Mouse (Mus musculus) retina, postnatal 7 days (tissue): ENCODE measurements around the gene 4933424G06Rik.

ENCODE experiments used
- DNase-seq: peaks from one replicate; pipeline ENCODE4 v3.0.0-alpha.2; 2012; ENCODE audit warnings: low read depth, low spot score

The 4933424G06Rik gene

DNA sequence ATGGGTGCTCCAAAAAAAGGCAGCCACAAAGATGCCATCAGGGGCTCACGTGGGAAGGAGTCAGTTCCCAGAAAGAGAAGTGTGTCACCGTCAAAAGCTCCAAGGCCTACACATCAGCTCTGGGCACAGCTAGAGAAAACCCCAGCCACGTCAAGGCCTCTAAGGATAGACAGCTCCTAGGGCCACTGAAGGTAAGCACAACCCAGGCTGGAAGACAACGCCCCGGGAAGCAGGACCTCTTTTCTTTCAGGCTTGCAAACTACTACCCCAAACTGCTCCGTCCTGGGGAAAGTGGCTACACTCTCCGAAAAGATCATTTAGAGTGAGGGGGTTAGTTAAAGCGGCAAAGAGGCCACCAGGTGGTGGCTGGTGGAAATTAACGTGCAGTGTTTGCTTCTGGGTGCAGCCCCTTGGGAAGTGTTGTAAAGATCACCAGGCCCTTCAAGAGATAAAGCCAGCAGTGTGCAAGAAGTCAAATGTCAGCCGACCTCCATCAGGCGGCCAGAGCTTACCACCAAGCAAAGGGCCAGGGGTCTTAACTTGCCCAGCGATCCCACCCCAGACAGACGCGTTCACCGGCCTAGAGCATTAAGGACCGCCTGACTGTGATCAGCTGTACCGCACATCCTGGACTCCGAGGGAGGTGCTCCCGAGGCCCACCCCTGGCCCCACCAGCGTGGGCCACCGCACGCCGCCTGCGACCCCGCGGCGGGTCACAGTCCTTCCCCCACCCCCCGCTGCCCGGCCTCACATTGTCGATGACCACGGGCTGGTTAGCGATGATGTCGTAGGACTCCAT lies 695 bp upstream of the 4933424G06Rik start:
- no peak for DNase-seq

DNA sequence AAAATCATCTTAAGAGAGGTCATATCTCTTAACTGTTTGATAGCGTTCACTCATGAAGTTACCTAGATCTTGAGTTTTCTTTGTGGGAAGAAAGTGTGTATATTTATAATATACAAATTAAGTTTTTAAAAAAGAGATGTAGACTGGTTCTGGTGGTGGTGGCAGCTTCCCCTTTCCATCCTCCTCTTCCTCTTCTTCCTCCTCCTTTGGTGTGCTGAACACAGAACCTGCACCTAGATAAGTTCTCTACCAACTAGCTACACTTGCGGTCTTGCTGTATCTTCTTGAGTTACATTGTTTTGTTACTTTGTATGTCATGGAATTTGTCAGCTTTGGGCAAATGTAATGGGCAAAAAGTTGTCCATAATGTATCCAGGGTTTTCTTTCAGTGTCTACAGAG lies 1.2 kb downstream of the 4933424G06Rik start:
- no peak for DNase-seq

DNA sequence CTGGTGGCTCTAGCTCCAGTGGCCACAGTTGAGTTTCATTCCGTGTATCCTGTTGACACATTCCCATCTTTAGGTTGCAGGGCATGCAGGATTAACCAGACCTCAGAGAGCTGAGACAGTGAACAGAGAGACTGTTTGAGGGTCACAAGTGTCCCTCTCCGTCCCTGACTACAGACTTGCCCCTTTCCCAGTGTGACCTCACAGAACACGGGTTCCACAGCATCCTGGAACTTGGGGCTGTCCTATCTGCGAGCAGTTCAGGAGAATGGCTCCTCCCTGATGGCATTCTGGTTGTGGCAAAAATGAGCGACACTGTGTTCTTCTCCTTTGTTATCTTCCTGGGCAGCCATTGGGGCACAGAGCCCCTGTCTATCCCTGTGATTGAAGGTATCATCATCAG lies 4.4 kb downstream of the 4933424G06Rik start, which contains the start of gene Actr1b:
Gene Actr1b (minus strand): TSS at position 112 of the 400 bp plus-strand sequence.
- DNase-seq, result no peak

DNA sequence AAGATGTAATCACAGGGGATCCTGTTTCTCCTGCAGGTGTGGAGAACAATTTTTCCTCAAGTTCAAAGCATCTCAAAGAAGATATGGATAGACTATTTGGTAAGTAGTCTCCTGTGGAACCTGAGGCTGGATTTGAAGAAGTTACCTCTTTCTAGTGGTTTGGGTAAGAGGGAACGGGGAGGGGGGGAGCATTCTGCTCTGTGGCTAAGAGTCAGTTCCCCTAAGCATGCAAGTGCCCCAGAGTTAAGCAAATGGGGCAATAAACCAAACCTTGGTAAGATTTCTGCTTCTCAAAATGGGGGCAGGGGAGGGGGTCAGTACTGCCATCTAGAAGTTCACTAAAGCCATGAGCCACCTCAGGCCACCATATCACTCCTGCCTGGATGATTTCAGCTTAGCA lies 8.8 kb downstream of the 4933424G06Rik start:
- no peak for DNase-seq

DNA sequence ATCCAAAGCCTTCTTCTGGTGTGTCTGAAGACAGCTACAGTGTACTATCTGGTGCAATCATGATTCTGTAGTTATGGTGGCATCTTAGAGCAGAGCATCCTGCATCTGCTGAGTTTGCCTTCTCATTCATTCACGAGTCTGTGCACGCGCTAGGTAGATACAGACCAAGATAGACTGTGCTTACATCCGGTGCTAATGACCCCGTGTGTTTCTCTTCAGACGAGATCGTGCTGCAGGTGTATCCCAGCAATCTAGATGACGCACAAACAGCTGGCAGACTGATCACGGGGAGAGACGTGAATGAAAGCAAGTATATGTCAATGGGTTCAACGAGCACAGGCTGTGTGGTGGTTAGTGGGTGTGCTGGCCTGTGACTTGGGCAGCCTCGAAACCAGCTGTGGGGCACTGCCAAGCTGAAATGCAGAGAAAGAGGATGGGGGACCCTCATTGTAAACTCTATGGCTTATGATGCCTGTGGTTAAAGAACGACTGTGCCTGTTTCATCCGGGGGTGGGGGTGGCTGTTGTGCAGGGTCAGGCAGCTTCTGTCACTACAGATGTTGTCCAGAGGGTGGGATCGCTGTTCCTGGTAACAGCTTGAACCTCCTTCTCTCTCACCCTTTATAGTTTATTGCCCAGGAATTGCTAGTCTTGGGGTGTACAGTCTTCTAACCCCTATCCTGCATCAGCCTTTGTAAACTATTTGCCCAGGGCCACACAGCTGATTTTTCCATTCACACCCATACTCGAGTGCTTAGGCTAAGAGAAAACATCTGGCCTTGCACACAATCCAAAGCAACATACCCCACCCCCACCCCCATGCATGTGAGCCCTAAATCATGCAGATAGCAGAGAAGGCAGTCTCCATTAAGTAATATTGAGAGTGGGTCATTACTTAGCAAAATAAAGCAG lies 13.5 kb downstream of the 4933424G06Rik start:
- DNase-seq, result no peak

DNA sequence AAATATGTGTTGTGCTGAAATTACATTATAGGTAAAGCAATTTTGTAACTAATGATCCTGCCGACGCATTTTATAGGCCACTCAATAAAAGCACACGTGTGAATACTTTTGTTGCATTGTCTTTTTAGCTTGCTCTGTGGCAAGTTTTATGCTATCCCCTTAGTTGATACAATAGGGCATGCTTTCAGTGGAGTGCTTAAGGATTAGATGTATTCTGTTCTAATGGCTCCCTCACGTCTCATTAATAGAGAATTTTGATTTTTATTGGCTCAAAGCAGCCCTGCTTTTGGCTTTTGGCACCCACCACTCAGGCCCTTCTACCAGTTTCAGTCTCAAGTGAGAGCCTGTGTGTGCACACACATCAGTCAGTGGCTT lies 14.1 kb downstream of the 4933424G06Rik start:
- DNase-seq, result no peak

DNA sequence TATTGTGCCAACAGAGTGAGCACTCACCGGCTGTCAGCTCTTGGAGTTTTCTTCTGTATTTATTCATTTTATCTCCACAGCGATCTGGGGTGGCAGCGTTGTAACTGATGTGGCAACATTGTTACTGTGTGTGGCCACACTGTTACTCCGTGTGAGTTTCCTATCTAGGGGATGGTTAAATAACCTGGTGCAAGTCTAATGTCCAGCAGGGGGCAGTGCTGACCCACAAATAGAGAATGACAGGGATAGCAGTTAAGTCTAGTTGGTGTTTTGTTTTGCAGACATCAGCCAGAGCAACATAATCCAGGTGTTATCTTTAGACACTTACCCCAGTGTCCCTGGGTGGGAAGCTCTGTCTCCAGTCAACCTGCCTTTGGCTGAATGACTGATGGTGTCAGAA lies 27.4 kb downstream of the 4933424G06Rik start:
- peak; percentile 86 for DNase-seq

DNA sequence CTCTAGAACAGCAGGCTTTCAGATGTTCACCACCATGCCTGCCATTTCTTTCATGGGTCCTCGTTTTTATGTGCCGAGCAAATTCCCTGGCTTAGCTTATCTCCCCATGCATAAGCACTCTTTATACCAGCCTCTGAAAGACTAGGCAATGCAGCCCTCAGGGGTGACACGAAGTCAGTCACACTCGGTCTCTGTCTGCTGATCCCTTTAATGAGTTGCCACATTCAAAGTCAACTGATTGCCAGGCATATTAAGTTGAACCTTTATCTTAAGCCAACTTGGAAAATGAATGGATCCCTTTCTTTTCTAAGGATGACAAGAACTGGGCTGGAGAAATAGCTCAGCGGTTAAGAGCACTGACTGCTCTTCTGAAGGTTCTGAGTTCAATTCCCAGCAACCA lies 29.3 kb downstream of the 4933424G06Rik start:
- DNase-seq, result no peak

DNA sequence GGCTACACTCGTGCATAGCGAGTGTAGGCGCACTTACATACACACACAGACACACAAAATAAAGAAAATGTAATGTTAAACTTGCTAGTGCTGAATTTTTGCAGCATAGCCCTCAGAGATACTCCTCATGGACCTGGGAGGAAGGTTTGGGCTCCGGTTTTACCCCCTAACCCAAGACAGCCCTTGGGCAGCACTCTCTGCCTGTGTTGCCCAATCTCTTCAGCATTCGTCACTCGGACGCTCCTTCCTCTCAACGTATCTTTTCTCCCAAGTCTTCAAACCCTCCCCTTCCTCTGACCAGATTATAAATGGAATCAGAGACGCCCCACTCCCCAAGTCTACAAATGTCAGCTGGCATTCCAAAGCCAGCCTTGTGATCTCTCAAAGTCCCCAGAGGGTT lies 33.1 kb downstream of the 4933424G06Rik start:
- no peak for DNase-seq

DNA sequence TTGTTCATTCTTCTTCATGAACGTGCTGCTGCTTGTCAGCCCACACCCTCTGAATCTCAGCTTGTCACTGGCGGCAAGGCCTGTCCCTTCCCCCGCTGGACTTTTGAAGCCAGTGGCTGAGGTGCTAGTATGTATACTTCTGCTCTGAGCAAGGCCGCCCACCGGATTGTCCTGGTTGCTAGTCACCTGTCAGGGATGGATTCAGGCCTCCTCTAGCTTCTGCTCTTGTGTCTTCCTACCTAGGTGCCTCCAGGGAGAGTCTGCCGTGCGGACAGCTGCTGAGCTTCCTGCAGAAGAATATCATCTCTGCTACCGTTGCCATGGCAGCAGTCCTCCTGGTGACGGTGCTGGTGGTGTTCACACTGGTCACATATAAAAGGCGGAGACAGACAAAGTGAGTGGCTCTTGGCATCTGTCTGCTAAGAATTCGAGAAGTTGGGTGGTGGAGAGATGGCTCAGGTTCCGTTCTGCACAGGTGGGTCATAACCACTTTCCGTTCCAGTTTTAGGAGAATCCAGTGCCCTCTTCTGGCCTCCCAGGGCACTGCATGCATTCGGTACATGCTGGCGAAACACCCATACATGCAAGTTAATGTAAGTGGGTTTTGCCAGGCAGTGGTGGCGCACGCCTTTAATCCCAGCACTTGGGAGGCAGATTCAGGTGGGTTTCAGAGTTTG lies 34.5 kb downstream of the 4933424G06Rik start:
- peak; percentile 35 for DNase-seq

DNA sequence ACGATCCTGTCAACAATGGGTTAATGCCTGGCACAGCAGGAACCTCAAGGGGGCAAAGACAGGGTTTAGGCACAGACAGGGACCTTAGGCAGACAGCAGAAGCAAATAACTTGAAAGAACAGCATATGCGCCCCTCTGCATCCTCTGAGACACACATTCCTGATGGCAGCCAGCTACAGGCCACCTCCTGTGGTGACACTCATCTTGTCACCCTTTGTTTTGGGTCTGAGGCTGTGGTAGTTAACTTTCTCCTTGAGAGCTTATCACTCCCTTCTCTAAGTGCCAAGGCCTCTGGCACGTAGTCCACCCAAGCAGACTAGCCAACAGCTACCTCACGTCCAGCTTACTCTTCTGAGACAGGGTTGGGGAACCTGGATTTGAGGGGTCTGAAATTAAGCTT lies 35.7 kb downstream of the 4933424G06Rik start:
- no peak for DNase-seq

DNA sequence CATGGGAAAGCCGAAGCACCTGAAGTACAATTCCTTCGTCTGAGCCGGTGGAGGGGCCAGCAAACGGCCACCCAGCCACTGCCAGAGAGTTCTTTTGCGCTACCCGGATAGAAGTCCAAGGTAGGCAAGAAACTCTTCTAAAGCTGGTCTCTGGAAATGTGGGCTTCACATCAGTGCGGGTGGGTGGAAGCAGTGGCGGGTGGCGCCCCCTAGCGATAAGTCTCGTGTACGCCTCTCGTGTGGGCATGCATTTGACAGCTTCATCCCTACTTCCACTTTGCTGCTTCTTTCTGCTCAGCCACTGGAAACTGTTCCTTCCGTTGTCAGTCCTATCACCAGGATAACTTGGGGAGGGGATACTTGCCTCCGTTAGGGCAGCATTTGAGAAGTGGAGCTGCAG lies 36.5 kb downstream of the 4933424G06Rik start:
- DNase-seq, result peak; percentile 23

DNA sequence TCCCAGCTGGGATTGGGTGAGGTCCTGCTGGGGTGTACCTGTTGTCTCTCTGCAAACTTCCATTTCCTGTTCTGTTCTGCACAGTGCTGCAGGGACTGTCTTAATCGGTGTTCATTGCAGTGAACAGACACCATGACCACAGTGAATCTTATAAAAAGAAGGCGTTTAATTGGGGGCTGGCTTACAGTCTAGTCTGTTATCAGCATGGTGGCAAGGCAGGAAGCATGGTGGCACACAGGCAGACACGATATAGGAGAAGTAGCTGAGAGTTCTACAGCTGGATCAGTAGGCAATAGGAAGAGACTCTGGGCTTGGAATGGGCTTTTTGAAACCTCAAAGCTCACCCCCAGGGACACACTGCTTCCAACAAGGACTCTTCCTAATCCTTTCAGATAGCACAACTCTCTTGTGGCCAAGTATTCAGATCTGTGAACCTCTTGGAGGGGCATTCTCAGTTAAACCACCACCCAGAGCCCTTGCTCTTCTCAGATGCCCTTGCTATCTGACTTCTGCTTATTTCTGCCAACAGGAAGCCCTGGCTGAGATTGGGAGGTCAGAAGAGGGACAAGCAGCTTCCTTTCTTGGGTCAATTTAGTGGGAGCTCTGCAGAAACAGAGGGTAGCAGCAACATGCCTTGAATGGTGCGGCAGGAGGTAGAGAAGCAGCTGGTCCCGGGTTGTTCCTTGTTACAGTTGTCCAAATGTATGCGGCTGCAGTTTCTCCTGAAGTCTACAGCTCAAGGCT lies 44.2 kb downstream of the 4933424G06Rik start:
- no peak for DNase-seq

DNA sequence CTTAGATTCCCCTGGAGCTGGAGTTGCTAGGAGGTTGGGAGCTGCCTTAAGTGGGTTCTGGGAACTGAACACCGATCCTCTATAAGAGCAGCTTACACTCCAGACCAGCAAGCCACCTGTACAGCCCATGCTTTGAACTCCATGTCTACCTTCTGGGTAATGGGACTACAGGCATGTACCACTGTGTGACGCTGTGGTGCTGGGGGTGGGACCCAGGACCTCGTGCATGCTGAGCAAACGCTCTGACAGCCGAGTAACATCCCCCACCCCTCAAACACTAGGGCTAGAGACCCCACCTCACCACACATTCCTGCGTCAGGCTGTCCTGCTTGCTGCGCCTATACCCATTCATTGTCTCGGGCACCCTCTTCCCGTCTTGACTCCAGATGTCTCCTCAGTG lies 48.6 kb downstream of the 4933424G06Rik start:
- no peak for DNase-seq

DNA sequence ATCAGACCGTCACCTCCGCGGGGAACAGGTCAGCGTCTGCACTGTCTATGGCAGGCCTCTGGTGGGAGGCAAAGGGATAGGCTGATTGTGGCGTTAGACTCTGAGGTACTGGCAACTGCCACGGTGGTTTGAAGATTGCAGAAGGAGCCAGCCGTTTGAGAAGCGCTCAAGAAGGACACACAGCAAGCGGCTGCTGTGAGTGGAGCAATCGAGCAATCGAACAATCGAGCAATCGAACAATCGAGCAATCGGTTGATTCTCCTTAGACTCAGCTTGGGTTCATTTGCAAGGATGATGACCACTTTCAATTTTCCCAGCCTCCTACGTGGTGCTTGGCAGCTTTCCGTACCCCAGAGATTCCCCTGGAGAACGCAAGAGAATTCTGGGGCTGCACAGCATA lies 49.1 kb downstream of the 4933424G06Rik start:
- DNase-seq, result no peak

DNA sequence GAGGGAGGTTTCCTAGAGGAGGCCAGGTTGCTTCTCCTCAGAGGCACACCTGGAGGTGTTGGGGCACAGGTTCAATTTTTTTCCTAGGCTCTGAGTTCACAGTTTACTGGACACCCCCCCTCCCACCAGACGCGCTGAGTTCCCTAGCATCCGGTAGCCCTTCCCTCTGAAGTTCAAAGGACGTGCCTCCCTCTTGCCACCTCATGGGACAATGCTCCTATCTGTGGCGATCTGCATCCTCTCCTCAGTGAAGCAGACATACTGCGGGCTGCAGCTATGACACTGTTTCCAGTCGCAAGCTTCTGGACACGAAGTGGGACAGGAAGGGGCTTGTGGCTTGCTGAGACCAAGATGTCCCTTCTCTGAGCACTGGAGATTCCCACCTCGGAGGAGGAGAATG lies 50.5 kb downstream of the 4933424G06Rik start:
- no peak for DNase-seq

DNA sequence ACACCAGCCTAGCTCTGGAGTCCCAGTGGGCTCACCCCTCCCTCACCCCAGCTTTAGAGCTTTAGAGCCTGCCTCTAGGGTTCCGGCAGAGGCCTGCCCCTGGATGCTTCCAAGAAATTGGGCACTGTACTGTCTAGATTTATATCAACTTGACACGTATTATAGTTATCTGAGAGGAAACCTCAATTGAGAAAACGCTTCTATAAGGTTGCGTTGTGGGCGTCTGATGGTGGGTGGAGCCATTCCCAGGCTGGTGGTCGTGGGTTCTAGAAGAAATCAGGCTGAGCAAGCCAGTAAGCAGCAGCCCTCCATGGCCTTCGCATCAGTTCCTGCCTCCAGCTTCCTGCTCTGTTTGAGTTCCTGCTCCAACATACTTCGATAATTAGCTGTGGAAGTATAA lies 51.1 kb downstream of the 4933424G06Rik start:
- DNase-seq, result no peak

DNA sequence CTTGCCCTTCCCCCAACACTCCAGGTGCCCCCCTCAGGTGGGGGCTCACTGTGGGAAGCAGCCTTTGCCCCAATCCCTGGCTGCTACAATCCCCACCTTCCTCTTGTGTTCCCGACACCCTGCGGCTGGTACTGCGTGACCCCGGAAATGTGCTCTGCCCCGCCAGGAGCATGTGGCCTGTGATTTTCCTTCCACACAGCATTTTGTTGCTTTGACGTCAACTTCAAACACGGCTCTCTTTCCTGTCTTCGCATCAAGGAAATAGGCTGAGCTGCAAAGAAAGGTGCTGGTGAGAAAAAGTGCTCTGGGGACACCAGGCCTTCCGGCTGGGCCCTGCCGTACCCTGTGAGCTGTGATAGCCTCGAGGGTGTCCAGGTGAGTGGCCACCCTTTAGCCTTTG lies 51.6 kb downstream of the 4933424G06Rik start, which contains the start of gene Zap70:
Gene Zap70 (plus strand): TSS at position 231 of the 400 bp plus-strand sequence.
- no peak for DNase-seq

DNA sequence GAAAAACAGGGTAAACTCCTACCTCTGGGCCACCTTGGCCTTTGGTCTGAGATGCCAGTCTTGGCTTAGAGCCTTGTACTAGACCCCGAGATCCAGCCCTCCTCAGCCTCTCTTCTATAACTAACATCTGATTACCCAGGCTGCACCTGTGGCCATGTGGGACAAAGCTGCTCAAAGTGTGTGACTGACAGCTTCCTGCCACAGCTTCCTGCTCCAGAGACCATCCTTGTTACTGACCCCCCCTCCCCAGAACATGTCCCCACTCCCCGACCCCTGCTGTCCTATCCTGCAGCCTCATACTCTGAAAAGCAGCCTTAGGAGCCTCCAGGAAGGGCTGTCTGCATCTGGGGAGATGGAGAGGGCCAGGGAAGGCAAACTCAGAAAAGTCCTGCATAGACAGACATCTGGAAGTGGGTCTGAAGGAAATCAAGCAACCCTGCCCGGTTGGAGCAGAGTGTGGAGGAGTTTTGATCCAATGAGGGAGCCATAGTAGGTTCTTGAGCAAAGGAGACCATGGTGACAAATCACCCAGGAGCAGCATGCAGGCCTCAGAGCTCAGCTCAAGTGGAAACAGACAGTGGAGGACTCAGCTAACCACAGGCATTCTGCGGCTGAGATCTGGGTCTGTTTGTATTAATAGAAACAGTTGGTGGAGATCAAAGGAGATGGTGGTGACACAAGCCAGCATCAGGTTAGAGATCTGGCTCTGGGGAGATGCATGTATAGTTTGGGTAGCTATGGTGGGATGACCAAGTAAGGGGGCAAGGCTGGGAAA lies 56.7 kb downstream of the 4933424G06Rik start:
- DNase-seq, result no peak

DNA sequence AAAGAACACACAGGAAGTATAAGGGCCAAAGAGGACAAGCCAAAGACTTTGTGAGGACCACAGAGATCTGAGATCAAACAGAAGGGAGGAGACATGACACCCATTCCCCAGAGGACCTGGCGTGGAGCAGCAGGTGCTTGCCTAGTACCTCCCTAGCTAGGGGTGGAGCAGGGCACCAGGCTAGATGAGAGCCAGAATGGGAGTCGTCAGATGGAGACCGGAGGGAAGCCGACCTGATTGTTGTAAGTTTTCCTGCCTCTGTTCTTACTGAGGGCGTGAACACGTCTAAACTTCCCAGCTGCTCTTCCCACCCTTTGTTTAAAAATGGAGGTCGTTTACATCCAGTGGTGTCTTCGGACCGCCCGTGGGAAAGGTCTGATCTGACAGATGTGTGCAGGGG lies 57.4 kb downstream of the 4933424G06Rik start:
- no peak for DNase-seq

DNA sequence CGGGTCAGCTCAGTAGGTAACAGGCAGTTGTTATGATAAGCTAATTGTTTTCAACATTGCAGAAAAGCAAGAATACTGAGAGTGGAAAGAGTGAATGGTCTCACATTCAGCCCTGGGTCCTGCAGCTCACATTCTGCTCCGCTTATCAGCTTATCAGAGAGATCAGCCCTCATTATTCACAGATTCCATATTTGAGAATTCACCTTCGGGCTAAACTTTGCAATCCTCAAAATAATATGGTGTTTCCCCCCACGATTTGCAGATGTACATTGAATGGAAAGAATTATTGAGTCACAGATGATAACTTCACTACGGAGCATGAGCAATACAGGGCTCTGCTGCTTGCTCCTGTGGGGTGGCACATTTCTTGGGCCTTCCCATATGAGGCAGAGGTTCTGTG lies 58.8 kb downstream of the 4933424G06Rik start:
- no peak for DNase-seq
